Mouse (Mus musculus): ENCODE results near the gene Fam185a.

DNA sequence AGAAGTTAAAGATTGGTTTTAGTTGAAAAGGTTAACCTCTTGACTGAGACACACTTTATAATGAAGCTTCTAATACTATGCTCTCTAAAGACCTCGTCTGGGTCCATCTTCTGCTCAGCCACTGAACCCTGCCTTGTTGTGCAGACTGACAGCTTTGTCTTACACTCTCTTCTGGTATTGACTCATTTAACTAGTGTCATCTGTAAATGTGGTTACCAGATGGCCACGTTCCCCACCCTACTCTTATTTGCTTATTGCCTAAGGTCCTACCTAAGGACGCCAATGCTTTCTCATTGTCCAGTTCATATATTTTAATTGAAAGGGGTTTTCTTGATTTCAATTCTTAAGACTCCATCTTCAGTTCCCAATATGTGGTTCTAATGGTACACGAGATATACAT is 35.9 kb upstream of the Fam185a start:
- TF ChIP-seq REST (IDR thresholded peaks at IDR 0.05; ENCODE audit: insufficient read depth, insufficient read length) (no peak), TCF12 (IDR thresholded peaks at IDR 0.05; ENCODE audit: insufficient read depth, poor library complexity, severe bottlenecking) (no peak), MYOG (IDR thresholded peaks at IDR 0.05; ENCODE audit: control insufficient read depth in 1 of 3, insufficient read depth in 1 of 3, insufficient read length in 2 of 3, low read depth in 2 of 3) (no peak), USF1 (IDR thresholded peaks at IDR 0.05; ENCODE audit: low read depth) (no peak)

Data from myocyte (in vitro differentiated cells).